Mouse (Mus musculus): ENCODE data around the gene Rhbg. TPM values are rescaled to one million over a fixed set of nuclear protein-coding genes. Genes with fewer than 3 reads are reported as not detected.
"Not testable (repeated sequence)": the region's sequence is repeated elsewhere in the genome, so short reads cannot be mapped to it uniquely, and the experiment has no call there.

Gene Rhbg
- polyA plus RNA-seq, 1 experiment from 2014 or later: 16.3 TPM

DNA sequence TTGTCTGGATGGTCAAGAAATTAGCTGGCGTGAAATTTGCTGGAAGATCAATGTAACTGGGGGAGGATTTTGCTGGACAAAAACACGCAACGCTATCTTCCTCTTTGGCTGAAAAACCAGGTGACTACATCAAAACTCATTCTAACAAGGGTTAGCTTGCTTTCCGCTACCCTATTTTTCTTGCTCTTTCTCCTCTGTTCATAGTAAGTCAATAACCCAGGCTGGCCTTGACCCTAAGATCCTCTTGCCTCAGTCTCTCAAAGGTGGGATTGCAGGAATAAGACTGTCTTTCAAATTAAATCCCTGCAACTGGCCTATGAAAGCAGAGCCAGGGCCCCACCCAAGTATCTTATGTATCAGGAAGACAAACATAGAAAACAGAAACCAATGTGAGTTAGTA lies 32.6 kb upstream of the Rhbg start, which contains the start of gene Gm38392:
TSS of gene Gm38392 (minus strand) at position 101 of the 400 bp plus-strand sequence.
- no peaks in the 10 kb centered on the region for H3K9me3 ChIP-seq (ENCODE audit: control insufficient read depth, low read length)
- no peaks in the 10 kb centered on the region for H3K4me1 ChIP-seq (replicated peaks; ENCODE audit: control insufficient read depth, insufficient read depth, low read length)
- H3K4me2 ChIP-seq: no peak within 1 kb of the TSS
- DNase-seq (ENCODE audit: low spot score) (no peak), ATAC-seq (replicated peaks; ENCODE audit: low FRiP score) (no peak)
- no peaks in the 10 kb centered on the region; the same call in 1 of the 2 replicates for H3K36me3 ChIP-seq (ENCODE audit: control insufficient read depth, insufficient read depth, low read length)
- no peaks in the 10 kb centered on the region for H3K27me3 ChIP-seq (replicated peaks; ENCODE audit: control insufficient read depth, insufficient read depth, low read length)
- H3K9ac ChIP-seq (ENCODE audit: low read depth, low read length): no peak within 1 kb of the TSS
- no peak within 1 kb of the TSS for H3K27ac ChIP-seq (ENCODE audit: low read depth, low read length)
- no peak within 1 kb of the TSS for H3K4me3 ChIP-seq (ENCODE audit: low read depth, low read length)
- 96% methylated on average over 4 of the region's 4 CpGs for WGBS

DNA sequence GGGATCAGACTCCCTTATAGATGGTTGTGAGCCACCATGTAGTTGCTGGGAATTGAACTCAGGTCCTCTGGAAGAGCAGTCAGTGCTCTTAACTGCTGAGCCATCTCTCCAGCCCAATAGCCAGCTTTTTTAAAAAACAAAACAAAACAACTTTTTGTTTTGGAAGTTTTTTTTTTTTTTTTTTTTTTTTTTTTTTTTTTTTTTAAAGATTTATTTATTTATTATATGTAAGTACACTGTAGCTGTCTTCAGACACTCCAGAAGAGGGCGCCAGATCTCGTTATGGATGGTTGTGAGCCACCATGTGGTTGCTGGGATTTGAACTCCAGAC lies 31.0 kb upstream of the Rhbg start:
- no CpG with 5 or more reads among the region's 2 CpGs for WGBS
- ATAC-seq (replicated peaks; ENCODE audit: low FRiP score); H3K9ac ChIP-seq (ENCODE audit: low read depth, low read length); DNase-seq (ENCODE audit: low spot score); H3K4me2 ChIP-seq; H3K9me3 ChIP-seq (ENCODE audit: control insufficient read depth, low read length); H3K4me1 ChIP-seq (replicated peaks; ENCODE audit: control insufficient read depth, insufficient read depth, low read length); H3K4me3 ChIP-seq (ENCODE audit: low read depth, low read length); H3K36me3 ChIP-seq (ENCODE audit: control insufficient read depth, insufficient read depth, low read length); H3K27me3 ChIP-seq (replicated peaks; ENCODE audit: control insufficient read depth, insufficient read depth, low read length); H3K27ac ChIP-seq (ENCODE audit: low read depth, low read length): not testable (repeated sequence)

DNA sequence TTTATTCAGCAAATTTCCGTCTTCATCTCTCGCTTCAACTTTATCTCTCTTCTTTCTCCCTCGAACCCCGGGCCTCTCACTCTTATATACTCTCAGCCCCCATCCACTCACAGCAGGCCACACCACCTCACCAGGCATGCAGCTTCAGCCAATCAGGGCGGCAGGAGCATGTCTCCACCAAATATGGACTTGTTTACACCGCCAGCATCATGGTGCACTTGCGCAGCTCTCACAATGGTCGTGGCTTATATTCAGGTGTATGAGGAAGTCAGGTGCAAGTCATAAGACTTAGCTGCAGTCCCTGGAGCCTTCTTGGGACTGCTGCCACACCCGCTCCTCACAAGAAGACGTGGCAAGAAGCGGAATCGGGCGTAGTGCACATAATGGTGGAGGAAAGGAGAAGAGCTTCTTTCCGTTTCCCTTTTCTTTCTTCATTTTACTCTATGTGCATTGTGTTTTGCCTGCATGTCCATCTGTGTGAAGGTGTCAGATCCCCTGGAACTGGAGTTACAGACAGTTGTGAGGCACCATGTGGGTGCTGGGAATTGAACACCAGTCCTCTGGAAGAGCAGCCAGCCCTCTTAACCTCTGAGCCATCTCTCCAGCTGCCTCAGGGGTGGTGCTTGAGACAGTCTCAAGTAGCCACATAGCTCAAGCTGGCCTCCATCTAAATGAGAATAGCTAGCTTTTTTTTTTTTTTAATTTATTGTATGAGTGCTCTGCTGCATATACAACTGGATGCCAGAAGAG lies 30.5 kb upstream of the Rhbg start:
- not testable (repeated sequence) for H3K27me3 ChIP-seq (replicated peaks; ENCODE audit: control insufficient read depth, insufficient read depth, low read length); H3K4me2 ChIP-seq; H3K36me3 ChIP-seq (ENCODE audit: control insufficient read depth, insufficient read depth, low read length); ATAC-seq (replicated peaks; ENCODE audit: low FRiP score); H3K4me1 ChIP-seq (replicated peaks; ENCODE audit: control insufficient read depth, insufficient read depth, low read length); H3K9ac ChIP-seq (ENCODE audit: low read depth, low read length); H3K4me3 ChIP-seq (ENCODE audit: low read depth, low read length); H3K27ac ChIP-seq (ENCODE audit: low read depth, low read length); H3K9me3 ChIP-seq (ENCODE audit: control insufficient read depth, low read length); DNase-seq (ENCODE audit: low spot score)
- WGBS: 94% methylated on average over 14 of the region's 14 CpGs

GRCm38 (mm10) chr3:88281141-88281916 lies 26.8 kb upstream of the Rhbg start:
- ATAC-seq (replicated peaks; ENCODE audit: low FRiP score); H3K9ac ChIP-seq (ENCODE audit: low read depth, low read length); H3K27ac ChIP-seq (ENCODE audit: low read depth, low read length); H3K36me3 ChIP-seq (ENCODE audit: control insufficient read depth, insufficient read depth, low read length); H3K4me3 ChIP-seq (ENCODE audit: low read depth, low read length); DNase-seq (ENCODE audit: low spot score); H3K9me3 ChIP-seq (ENCODE audit: control insufficient read depth, low read length); H3K4me1 ChIP-seq (replicated peaks; ENCODE audit: control insufficient read depth, insufficient read depth, low read length); H3K4me2 ChIP-seq; H3K27me3 ChIP-seq (replicated peaks; ENCODE audit: control insufficient read depth, insufficient read depth, low read length): not testable (repeated sequence)
- 73% methylated on average over 11 of the region's 11 CpGs for WGBS

GRCm38 (mm10) chr3:88280035-88280434 lies 25.5 kb upstream of the Rhbg start:
- H3K9ac ChIP-seq (ENCODE audit: low read depth, low read length): no peak overlapping the region
- no peak overlapping the region for H3K27ac ChIP-seq (ENCODE audit: low read depth, low read length)
- no peaks in the 10 kb centered on the region for H3K9me3 ChIP-seq (ENCODE audit: control insufficient read depth, low read length)
- WGBS: 85% methylated on average over 2 of the region's 2 CpGs
- no peak overlapping the region for H3K4me3 ChIP-seq (ENCODE audit: low read depth, low read length)
- ATAC-seq (replicated peaks; ENCODE audit: low FRiP score) (no peak), DNase-seq (ENCODE audit: low spot score) (no peak)
- H3K36me3 ChIP-seq (ENCODE audit: control insufficient read depth, insufficient read depth, low read length): no peaks in the 10 kb centered on the region
- H3K4me1 ChIP-seq (replicated peaks; ENCODE audit: control insufficient read depth, insufficient read depth, low read length): no peaks in the 10 kb centered on the region
- no peak overlapping the region for H3K4me2 ChIP-seq
- no peaks in the 10 kb centered on the region for H3K27me3 ChIP-seq (replicated peaks; ENCODE audit: control insufficient read depth, insufficient read depth, low read length)

DNA sequence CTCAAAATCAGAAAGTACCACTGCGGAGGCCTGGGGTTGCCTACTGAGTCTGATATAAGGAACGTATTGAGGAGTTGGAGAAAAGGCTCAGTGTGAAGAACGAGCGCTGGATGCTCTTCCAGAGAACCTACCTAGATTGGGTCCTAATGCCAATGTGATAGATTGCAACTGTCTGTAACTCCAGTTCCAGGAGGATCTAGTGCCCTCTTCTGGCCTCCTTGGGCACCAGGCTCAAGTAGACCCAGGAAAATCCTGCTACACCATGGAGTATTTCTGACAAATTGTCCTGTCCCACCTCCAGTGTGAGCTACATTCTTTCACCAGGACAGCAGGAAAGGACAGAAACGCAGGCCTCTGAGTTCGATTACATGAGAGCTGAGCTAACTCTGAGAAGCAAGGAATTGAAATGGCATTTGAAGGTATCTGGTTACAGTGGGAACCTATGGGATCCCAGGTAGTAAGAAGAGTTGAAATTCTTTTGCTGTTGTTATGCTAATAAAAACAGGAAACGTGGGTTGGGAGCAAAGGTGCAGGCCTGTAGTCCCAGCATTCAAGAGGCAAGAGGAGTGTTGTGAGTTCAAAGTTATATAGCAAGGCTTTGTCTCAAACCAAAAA lies 22.1 kb upstream of the Rhbg start:
- 40% methylated on average over 7 of the region's 7 CpGs for WGBS
- H3K9me3 ChIP-seq (ENCODE audit: control insufficient read depth, low read length): no peaks in the 10 kb centered on the region
- H3K9ac ChIP-seq (ENCODE audit: low read depth, low read length): no peak overlapping the region
- no peak overlapping the region for H3K4me3 ChIP-seq (ENCODE audit: low read depth, low read length)
- no peaks in the 10 kb centered on the region for H3K27me3 ChIP-seq (replicated peaks; ENCODE audit: control insufficient read depth, insufficient read depth, low read length)
- ATAC-seq (replicated peaks; ENCODE audit: low FRiP score) (no peak), DNase-seq (ENCODE audit: low spot score) (no peak)
- no peaks in the 10 kb centered on the region for H3K4me1 ChIP-seq (replicated peaks; ENCODE audit: control insufficient read depth, insufficient read depth, low read length)
- no peak overlapping the region for H3K27ac ChIP-seq (ENCODE audit: low read depth, low read length)
- no peaks in the 10 kb centered on the region for H3K36me3 ChIP-seq (ENCODE audit: control insufficient read depth, insufficient read depth, low read length)
- H3K4me2 ChIP-seq: no peak overlapping the region

DNA sequence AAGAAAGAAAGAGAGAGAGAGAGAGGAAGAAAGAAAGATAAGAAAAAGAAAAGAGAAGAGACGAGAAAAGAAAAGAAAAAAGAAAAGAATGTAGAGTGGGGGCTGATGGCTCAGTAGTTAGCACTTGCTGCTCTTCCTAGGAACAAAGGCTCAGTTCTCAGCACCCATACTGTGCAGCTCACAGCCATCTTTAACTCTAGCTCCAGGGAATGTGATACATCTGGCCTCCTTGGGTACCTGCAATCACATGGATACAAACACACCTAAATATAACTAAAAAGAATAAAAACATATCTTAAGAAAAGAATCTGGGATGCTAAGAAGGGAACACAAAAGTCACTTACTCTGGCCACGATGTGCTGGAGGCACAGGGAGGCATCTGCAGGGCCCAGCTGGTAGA lies 21.6 kb upstream of the Rhbg start:
- no peak overlapping the region for H3K27ac ChIP-seq (ENCODE audit: low read depth, low read length)
- no peak overlapping the region for H3K4me3 ChIP-seq (ENCODE audit: low read depth, low read length)
- H3K27me3 ChIP-seq (replicated peaks; ENCODE audit: control insufficient read depth, insufficient read depth, low read length): no peaks in the 10 kb centered on the region
- no peaks in the 10 kb centered on the region for H3K36me3 ChIP-seq (ENCODE audit: control insufficient read depth, insufficient read depth, low read length)
- H3K4me2 ChIP-seq: no peak overlapping the region
- ATAC-seq (replicated peaks; ENCODE audit: low FRiP score) (no peak), DNase-seq (ENCODE audit: low spot score) (no peak)
- no peak overlapping the region for H3K9ac ChIP-seq (ENCODE audit: low read depth, low read length)
- WGBS: 76% methylated on average over 2 of the region's 2 CpGs
- H3K9me3 ChIP-seq (ENCODE audit: control insufficient read depth, low read length): no peaks in the 10 kb centered on the region
- H3K4me1 ChIP-seq (replicated peaks; ENCODE audit: control insufficient read depth, insufficient read depth, low read length): no peaks in the 10 kb centered on the region

DNA sequence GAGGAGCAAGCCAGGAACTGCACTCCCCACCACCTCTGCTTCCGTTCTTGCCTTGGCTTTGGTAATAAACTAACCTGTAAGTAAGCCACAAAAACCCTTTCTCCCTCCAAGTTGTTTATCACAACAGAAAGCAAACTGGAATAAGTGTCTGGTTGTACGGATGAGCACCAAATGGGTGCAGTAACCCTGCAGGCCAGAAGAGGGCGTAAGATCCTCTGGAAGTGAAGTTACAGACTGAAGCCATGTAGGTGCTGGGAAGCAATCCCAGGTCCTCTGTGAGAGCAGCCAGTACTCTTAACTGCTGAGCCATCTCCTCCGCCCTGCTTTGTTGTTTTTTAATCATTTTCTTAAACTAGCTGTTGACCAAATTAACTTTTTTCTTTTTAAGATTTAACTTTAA lies 19.5 kb upstream of the Rhbg start:
- no peak overlapping the region for H3K27ac ChIP-seq (ENCODE audit: low read depth, low read length)
- H3K4me1 ChIP-seq (replicated peaks; ENCODE audit: control insufficient read depth, insufficient read depth, low read length): no peaks in the 10 kb centered on the region
- H3K27me3 ChIP-seq (replicated peaks; ENCODE audit: control insufficient read depth, insufficient read depth, low read length): no peaks in the 10 kb centered on the region
- no peak overlapping the region for H3K4me3 ChIP-seq (ENCODE audit: low read depth, low read length)
- 86% methylated on average over 4 of the region's 4 CpGs for WGBS
- no peak overlapping the region for H3K4me2 ChIP-seq
- no peaks in the 10 kb centered on the region for H3K9me3 ChIP-seq (ENCODE audit: control insufficient read depth, low read length)
- H3K36me3 ChIP-seq (ENCODE audit: control insufficient read depth, insufficient read depth, low read length): no peaks in the 10 kb centered on the region
- DNase-seq (ENCODE audit: low spot score) (no peak), ATAC-seq (replicated peaks; ENCODE audit: low FRiP score) (no peak)
- no peak overlapping the region for H3K9ac ChIP-seq (ENCODE audit: low read depth, low read length)
